Mouse (Mus musculus) ES-Bruce4 (cell line): ENCODE measurements at regions not wholly inside any gene's neighbourhood (a gene's known extent, or its start where the extent isn't known, plus 50 kb on each side); places are given as distances from the start of the nearest gene placed in this dataset.

Source experiments
- CTCF ChIP-seq: IDR thresholded peaks from one replicate; pipeline ENCODE4 v1.8.1; 2011; ENCODE audit warnings: low read depth, low read length
- EP300 ChIP-seq: IDR thresholded peaks from 2 replicates; pipeline ENCODE4 v1.6.1; 2011; ENCODE audit warnings: low read depth, low read length; ENCODE audit not compliant: insufficient read depth
- POLR2A ChIP-seq: IDR thresholded peaks from one replicate; pipeline ENCODE4 v1.8.1; 2011; ENCODE audit warnings: low read length; ENCODE audit not compliant: insufficient read depth

- no peak for TF ChIP-seq EP300
- TF ChIP-seq CTCF, result no peak
- TF ChIP-seq POLR2A, result no peak
These were observed 180.2 kb downstream of the Gm826 start for GRCm38 (mm10) chr2:160153781-160154180.
